Mouse (Mus musculus): ENCODE measurements around the gene Ltf. TPM values are rescaled to one million over a fixed set of nuclear protein-coding genes. Genes with fewer than 3 reads are reported as not detected.

Gene Ltf
- total RNA-seq, 2 experiments from 2014 or later = not detected

DNA sequence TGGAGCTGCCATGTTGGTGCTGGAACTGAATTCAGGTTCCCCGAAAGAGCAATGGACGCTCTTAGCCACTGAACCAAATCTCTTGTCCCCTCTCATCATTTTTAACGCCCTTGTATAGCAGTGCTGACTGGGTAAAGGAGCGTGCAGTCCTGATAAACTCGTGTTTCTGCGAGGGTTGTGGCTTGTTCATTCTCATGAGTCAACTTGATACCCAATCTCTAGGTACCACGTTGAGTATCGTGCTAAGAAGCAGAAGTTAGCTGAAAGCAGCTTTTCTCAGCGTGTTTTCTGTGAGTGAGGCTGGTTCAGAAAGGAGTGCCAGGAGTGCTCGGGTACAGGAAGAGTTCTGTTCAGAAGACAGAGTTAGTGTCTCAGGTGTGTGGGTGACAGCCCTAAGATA is 7.7 kb downstream of the Ltf start:
- intact Hi-C loops (cut with DNase I) = no loop called here
- DNase-seq = no peak

DNA sequence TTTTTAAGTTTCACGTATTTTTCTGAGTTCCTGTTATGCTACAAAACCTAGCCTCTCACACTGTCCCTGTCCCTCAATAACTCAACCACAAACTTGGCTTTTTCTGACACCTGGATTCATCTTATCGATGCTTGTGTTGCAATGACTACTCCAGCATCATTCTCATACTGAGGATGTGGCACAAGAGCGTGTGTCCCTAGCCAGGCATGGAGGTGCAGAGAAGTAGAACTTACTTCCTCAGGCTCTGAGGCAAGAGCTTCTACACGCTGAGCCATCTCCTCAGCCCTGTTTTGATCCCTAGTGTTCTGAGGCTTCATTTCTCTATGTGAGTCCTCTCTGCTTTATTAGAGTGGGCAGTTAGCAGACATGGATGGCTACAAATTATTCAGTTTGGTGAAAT is 14.6 kb downstream of the Ltf start:
- DNase-seq = no peak
- intact Hi-C loops (cut with DNase I) = no loop called here

DNA sequence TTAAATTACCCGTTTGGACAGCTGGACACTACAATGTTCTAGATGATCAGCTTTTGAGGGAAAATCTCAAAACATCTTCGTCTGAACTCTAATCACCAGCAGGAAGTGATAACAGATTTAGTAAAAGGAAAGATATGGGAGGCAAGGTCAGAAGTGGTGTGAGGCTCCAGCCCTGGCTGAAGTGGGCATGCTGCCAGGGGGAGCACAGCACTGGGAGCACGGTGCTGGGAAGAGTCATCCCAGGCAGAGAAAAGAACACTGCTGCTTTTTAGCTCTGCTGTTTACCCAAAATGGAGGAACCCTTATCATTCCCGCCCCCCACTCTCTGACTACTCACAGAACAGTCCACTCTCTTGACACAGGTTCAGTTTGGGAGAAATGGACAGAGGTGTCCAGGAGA is 20.9 kb downstream of the Ltf start:
- peak in 1 of 2 experiments; percentile 23 for DNase-seq
- intact Hi-C loops (cut with DNase I) = no loop called here

DNA sequence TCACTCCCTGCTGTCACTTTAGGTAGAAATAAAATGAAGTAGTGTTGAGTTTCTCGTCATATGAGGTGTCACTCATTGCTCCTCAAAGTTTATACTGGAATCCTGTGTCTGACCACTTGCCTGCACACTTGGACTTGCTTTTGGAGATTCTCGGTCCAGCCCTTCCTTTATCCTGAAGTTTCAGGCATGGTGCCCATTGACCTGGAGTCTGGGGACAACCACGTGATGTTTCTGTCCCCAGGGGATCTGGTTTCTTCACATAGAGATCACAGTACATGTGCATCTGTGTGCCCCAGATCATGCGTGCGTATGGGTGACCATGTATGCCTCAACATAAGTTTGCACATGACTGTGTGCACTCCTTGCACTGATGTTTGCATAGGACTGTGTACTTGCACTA is 23.2 kb downstream of the Ltf start:
- no peak for DNase-seq
- intact Hi-C loops (cut with DNase I) = no loop called here

DNA sequence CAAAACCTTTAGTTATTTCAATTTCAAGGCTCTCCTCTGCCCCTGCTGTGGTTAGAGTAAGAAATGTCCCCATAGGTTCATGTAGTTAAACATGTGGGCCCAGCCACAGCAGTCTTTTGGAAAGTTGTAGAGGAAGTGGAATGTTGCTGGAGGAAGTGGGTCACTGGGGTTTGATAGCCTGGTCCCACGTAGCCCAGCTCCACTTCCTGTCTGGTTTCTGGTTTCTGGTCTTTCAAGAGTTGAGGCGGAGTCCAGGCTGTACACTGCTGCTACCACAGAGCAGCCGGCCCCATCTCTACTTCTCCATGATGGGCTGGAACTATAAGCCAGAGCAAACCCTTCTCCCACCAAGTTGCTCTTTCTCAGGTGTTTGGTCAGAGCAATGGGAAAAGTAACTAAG is 27.2 kb downstream of the Ltf start:
- DNase-seq = no peak

DNA sequence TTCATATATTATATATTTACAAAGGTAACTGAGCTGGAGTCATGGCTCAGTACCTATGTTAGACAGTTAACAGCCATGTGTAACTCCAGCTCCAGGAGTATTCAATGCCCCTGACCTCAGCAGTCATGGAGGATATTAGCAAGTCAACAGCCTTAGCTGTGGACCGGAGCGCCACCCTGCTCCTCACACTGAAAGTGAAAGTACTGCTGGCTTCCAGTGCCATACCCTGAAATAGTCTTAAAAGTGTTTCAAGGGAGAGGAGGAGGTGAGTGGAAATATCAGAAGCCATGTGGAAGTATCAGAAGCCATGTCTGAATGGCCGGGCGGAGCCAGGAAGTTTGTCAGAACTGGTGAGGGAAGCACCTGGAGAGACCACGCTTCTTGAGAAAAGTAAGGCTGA is 28.2 kb downstream of the Ltf start:
- intact Hi-C loops (cut with DNase I) = no loop called here
- no peak for DNase-seq

More for the DNA sequence above, 27.2 kb downstream of the Ltf start:
- intact Hi-C loops (cut with DNase I) = no loop called here

DNA sequence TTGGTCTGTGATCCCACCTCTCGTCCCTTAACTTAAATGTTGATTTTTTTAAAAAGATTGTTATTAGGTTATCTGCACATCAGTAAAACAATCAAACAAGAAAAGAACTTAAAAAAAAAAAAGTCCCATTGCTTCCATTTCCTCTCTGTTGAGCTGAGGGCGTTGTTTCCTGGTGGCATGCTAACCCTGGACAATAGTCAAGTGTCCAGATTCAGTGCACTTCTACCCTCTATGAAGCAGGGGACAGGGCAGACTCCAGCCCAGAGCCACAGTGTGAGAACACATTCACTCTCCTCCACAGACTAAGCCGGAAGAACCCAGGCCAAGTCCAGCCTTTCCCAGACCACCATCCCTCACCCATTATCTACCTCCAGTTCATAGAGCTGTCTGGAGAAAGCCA is 29.4 kb downstream of the Ltf start:
- DNase-seq = no peak
- intact Hi-C loops (cut with DNase I) = no loop called here

DNA sequence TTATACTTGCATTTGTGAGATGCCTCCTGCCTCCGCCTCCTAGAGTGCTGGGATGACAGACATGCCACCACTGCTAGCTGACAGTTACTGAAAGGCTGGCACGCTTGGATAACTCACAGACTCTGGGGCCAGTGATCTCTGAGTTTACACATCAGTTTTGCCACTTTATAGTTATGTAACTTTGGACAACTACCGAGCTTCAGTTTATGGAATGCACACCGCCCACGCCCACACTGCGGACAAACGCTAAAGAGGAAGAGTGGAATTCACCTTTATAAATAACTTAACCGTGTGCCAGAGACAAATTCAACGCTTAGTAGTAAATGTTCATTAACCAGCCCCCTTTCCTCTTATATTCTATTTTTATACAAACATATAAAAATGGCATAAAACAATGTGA is 35.9 kb downstream of the Ltf start:
- intact Hi-C loops (cut with DNase I) = no loop called here
- DNase-seq = no peak

DNA sequence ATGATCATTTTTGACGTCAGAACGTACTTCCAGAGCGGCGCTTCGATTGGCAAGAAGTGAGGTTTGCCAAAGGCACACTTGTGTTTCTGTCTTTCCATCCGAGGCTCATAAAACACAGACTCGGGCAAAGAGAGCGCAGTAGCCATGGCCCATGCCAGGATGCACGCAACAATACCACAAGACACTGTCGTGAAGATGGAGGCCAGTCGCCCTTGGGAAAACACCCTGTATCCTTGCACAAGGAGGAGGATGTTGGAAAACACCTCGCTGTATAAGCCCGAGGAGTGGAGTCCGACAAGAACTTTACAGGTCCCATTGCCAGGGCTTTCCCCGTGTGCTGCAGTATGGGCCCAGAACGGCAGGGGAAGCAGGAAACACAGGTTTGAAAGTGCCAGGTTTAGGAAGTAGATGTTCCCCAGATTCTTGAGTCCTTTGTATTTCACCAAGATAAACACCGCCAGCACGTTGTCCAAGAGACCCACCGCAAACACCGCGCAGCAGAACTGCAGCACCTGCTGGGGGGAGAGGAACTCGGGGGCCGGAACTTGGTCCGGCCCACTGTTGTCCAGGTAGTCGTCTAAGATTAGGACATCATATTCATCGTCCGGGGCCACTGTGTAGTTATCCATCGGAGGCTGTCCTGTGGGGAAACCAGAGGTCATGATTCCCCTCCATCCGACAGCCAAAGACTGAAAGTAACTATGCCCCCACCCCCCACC is 36.9 kb downstream of the Ltf start:
- intact Hi-C loops (cut with DNase I) = no loop called here
- peak in 1 of 2 experiments; percentile 18 for DNase-seq

DNA sequence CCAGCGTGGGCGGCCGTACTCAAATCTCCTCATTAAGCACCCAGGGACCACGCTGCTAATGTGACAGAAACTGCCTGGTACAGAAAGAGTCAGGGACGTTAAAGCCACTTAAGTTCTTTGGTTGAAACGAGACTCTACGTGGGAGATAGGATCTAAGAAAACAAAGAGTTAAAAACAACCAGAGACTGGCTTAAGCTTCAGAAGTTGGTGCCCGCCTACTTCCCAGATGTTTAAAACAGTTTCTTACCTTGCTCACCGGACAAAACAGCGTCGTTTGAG is 37.4 kb downstream of the Ltf start:
- intact Hi-C loops (cut with DNase I) = no loop called here
- DNase-seq = no peak

DNA sequence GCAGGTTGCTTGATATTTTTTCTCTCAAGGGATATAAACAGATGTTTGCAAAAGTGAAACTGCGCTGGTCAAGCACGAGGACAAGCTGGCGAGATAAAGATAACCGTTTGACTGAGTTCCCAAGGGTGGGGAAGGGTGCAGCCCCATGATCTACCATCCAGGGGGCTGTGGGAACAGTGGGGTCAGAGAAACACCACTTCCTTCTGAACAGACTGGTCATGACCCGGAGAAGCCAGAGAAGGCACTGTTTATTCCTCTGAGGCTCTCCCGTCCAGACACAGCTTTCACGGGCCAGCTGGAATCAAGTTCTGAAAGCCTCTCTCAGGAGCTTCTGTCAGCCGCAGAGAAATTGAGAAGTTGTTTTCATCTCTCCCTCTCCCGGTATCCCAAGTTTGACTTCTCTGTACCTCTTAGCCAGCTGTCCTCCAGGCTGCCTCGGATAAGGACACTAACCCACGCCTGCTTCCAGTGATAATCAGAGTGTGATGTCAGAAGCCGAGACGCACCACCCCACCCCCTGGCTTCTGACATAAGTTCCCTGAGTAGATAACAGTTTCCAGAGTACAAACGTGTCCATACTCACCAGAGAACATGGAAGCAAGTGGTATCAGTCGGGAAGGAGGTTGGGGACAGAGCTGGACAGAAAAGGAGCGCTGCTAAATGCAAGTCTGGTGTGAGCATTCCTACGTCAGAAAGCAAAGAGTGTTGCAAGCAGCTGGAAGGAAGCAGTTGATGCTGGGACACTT is 37.9 kb downstream of the Ltf start, which contains the start of gene Ccrl2:
Ccrl2 (minus strand) TSS at position 722 of the 746 bp plus-strand sequence.
- DNase-seq = peak; percentile 25 to 43
- intact Hi-C loops (cut with DNase I) = no loop called here

DNA sequence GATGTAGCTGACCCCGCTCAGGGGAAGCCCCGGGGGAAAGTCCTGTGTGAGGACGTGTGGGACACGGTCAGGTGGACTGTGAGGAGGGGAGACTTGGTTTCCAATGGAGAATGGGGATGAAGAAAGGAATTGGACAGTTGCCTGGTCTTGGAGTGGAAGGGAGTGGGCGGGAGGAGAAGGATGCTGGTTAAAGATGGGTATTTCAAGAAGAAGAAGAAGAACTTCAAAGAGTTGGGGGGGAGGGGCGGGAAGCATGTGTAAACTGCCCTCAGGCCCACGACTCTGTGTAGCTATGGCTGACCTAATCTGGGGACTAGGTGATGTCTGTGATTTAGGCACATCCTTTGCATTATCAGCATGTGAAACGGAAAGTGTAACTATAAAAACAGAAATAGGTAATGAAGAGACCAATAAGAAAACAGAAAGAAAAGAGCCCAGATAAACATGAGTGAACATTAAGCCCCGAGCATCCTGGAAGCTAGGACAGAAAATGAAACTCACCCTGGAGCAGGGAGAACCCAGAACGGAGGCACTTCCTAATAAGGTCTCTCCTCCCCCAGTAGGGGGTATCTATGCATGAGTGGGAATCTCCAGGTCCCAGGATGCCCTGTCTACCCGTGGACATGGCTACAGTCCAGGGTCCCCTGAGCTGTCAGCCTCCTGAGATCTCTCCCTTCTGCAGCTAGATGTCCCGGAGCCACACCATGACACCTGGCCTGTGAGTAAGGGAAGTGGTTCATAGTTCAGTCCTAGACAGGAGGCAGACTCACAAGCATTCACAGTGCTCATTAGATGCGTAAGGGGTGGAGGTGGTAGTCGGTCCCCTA is 38.7 kb downstream of the Ltf start:
- DNase-seq = no peak
- intact Hi-C loops (cut with DNase I) = no loop called here

DNA sequence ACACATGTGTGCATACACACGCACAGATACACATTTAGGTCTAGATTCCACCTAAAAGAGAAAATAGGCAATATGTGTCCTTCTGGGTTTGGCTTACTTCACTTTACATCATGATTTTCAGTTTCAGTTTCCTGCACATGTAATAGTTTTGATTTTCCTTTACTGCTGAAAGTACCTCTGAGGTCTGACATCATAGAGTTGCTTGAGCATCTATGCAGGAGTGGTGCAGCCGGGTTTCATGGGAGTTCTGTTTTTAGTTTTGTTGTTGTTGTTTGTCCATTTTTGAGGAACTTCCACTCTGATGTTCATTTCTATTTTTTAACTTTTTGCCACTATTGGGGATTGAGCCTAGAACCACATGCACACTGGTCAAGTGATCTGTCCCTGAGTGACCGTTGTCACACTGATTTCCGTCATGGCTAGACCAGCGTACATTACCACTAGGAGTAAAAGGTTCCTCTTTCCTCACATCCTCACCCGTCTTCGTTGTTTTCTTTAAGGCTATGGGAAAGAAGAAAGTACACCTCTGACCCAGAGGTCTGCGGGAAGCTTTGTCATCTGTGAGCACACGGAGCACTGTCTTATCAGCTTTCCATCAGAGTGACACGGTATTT is 40.0 kb downstream of the Ltf start:
- DNase-seq = no peak
- intact Hi-C loops (cut with DNase I) = no loop called here

DNA sequence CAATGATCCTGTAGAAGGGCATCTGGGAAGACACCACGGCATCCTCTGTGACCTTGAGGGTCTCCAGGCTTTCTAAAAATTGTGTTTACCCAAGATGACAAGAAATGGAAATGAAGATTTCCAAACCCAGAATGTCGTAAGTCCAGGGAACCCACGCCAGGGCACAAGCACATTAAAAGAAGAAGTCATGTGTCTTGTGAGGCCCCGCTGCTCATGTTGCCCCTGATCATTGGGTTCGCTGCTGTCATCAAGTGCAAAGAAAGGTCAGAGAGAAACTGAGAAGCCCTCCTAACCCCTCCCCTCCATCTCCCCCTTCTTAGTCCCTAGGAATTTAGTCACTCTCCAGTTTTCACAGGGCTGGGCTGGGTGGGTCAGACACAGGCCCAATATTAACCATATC is 43.8 kb downstream of the Ltf start:
- DNase-seq = no peak
- intact Hi-C loops (cut with DNase I) = no loop called here

DNA sequence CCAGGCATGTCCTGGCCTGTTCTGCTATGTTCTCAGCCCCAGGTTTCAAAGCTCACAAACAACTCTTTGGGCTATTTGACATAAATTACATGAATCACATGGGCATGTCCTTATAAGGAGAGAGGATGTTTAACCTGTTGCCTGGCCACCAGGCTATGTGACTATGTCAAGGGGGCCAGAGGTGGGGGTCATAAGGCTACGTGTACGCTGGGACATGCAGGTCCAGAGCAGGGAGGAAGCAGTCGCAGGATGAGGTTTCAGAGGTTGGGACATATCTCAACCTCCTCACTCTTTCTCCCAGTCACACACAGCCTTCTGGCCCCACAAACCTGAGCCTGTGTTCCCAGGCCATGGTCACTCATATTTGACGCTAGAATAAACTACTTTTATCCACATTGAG is 48.0 kb downstream of the Ltf start:
- DNase-seq = no peak
- intact Hi-C loops (cut with DNase I) = no loop called here

DNA sequence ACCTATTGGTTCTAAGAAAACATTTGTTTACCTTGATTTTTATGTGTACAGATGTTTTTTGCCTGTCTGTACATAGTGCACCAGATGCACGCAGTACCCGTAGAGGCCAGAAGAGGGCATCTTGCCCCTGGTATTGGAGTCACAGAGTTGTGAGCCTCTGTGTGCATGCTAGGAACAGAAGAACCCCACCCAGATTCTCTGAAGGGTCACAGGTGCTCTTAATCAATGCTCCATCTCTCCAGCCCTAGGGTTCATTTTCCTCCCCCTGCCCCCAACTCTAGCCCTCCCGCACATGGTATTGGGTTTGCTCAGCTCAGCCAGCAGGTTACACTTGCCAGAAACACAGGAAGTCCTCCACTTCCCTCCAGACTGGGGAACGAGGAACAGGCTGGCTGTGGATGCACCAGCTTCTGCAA is 51.5 kb downstream of the Ltf start:
- intact Hi-C loops (cut with DNase I) = loop anchor here (5.0 kb wide), 1 partner anchor 148 kb away; no protein-coding TSS in a partner anchor
- DNase-seq = peak in 1 of 2 experiments; percentile 51

DNA sequence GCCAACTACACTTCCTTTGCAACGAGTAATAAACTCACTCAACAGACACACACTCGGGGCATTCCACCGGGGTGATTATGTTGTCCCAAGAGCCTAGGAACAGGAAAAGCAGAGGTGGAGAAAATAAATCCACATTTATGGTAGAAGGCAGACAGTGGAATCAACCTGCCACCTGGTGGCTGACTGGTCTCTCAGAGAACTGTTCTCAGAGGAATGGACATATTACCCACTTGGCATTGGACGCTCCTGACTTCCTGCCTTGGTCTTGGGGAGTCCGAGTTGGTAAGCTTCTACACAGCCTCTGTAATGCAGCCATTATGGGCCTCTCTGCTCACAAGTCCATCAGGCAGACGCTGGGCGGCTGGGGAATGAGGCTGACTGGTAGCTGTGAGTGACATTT is 53.1 kb downstream of the Ltf start:
- DNase-seq = no peak
- intact Hi-C loops (cut with DNase I) = loop anchor here (1.0 to 5.0 kb wide), 2 partner anchors 75 to 150 kb away; no protein-coding TSS in a partner anchor

DNA sequence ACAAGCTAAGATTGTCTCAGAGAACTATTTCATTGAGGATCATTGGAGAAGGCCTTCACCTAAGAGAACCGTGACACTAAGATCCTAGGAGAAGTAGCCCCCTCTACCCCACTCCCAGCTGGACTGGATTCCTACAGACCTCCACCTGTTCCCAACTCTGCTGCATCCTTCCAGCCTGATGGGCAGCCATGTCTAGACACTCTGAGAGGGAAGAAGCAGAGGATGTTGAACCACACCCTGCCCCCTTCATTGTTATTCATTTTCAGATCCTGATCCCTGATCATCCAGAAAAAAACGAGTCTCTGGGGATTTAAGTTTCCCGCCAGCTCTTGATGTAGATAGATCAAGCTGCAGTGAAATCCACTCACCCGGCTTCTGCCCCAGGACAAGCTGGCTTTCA is 53.9 kb downstream of the Ltf start:
- no peak for DNase-seq
- intact Hi-C loops (cut with DNase I) = loop anchor here (1.0 to 5.0 kb wide), 2 partner anchors 76 to 151 kb away; no protein-coding TSS in a partner anchor

DNA sequence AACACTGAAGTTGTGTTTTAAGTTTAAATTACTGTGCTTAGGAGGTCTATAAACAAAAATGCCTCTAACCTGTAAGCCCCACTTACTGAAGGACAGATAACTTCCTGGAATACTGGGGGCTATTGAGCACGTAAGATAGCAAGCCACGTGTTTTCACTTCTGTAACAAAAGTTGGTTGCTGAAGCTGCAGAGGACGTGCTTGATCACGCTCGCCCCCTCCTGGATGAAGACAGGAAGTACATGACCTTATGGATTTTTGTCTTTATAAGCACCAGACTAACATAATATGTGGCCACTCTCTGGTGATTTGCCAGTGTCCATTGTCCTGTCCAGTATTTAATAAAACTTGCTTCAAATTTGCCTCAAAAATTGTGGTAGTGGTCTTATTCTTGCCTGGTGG is 58.7 kb downstream of the Ltf start:
- no peak for DNase-seq
- intact Hi-C loops (cut with DNase I) = no loop called here

DNA sequence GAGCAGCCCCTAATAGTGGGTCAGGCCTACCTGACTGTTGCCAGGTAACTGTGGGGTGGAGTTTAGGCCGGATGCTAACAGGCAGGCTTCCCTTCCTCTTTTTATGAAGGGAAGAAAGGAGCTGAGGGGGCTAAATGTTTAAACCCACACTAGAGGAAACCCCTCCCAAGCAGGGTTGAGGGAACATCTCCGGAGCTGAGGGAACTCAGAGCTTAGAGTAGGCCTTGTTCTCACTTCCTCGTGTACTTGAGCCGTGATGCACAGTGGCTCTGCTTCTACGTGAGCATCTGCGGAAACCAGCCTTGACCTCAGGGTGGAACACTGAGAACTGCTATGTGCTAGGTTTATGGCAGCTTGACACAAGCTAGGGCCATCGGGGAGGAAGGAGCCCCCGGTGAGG is 61.7 kb downstream of the Ltf start:
- DNase-seq = no peak
- intact Hi-C loops (cut with DNase I) = no loop called here

DNA sequence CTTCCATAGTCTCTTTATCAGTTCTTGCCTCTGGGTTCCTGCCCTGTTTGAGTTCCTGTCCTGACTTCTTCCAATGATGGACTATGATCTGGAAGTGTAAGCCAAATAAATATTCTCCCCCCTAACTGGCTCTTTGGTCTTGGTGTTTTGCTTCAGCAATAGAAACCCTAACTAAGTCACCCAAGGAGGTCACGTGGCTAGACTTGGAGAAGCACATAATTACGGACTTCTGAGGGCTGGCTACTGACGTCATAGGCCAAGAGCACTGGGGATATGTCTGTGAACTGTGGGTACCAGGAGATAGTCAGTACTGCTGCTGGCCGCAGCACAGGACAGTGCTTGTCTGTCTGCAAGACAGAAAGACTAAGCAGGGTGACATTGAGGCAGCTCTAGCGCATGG is 62.7 kb downstream of the Ltf start:
- intact Hi-C loops (cut with DNase I) = no loop called here
- DNase-seq = no peak

All from gastrocnemius, postnatal 36 days (tissue).